Mouse (Mus musculus): ENCODE results near the gene Srsf12. TPM values are rescaled to one million over a fixed set of nuclear protein-coding genes. Genes with fewer than 3 reads are reported as not detected.

Srsf12 gene
- polyA plus RNA-seq (2014; fragmentation: Nextera tagmentation; extraction: Ambion mirVana), result 11.1 and 12.1 TPM in 2 replicates

DNA sequence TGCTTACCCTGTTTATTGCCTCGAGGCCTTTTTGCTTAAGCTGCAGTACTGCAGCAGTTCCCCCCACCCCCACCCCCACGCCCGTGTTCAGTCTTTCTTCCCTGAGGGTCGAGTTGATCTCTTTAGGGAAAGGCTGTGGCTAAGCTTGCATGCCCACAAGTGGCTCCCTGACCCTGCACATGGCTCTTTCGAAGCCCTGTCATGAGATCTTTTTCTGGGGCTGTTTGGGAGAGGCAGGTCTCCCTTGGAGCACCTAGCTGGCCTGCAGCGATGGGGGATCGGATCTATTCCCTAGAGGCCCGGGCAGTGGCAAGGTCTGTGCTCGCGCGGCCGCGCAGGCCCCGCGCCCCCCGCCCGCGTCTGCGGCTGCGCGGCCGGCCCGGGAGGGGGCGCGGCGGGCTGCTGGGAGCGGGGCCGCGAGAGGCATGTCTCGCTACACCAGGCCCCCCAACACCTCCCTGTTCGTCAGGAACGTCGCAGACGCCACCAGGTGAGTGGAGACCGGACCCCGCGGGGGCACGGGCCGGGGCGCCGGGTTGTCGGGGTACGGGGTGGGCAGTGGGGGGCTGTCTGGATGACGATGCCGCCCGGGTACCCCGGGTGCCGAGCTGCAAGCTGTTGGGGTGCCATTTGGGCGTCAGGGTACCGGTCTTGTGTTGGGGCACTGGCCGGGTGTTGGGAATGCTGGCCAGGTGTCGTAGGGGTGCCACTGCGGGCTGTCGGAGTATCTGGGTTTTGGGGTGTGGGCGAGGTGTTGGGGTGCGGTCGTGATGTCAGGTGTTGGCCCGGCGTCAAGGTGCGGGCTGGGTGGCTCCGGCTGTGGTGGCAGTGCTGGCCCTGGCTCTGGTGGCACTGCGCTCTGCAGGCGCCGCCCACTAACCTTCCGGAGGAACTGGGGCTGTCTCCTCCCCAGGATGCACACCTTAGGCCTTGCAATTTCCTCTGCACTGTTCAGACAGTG lies at the start of gene Srsf12:
Srsf12 (plus strand) TSS at position 111 of the 961 bp plus-strand sequence.
- Histone ChIP-seq H3K27ac (ENCODE audit: low read length) (no peak within 1 kb of the TSS), H3K4me3 (ENCODE audit: low read depth, low read length) (peak within 1 kb of the TSS; percentile 66), H3K4me1 (ENCODE audit: control insufficient read depth, insufficient read depth, low read length) (0 out of 2 replicates have a peak, but pooled peaks cover 4% of the 10 kb centered on the region), H3K9ac (replicated peaks; ENCODE audit: low read depth, low read length) (peak within 1 kb of the TSS; percentile 80), H3K36me3 (ENCODE audit: control insufficient read depth, insufficient read depth, low read length) (no peaks in the 10 kb centered on the region), H3K9me3 (ENCODE audit: control insufficient read depth, low read depth, low read length) (no peaks in the 10 kb centered on the region), H3K4me2 (replicated peaks; ENCODE audit: low read depth, low read length) (peak within 1 kb of the TSS; percentile 99), H3K27me3 (ENCODE audit: control insufficient read depth, insufficient read depth, low read length) (no peaks in the 10 kb centered on the region)
- WGBS, result 3% methylated on average over 65 of the region's 65 CpGs
- peak; percentile 72 for ATAC-seq (ENCODE audit: insufficient number of reproducible peaks, insufficient read depth, low FRiP score, low read depth)

DNA sequence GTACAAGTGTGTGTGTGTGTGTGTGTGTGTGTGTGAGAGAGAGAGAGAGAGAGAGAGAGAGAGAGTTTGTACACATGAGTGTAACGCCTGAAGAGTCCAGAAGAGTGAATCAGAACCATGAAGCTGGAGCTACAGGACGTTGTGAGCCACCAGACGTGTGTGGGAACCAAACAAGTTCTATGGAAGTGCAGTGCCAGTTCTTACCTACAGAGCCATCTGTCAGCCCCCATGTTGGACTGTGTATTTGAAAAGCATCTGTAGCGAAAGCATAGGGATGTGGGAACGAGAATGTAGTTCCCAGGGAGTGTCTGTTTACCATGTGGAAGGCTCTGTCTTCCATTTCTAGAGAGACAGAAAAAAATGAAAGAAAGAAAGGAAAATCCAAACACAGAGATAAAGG lies 25.3 kb upstream of the Srsf12 start:
- ATAC-seq (ENCODE audit: insufficient number of reproducible peaks, insufficient read depth, low FRiP score, low read depth), result no peak
- no peak overlapping the region for H3K4me3 ChIP-seq (ENCODE audit: low read depth, low read length)
- WGBS, result 75% methylated on average over 5 of the region's 5 CpGs

DNA sequence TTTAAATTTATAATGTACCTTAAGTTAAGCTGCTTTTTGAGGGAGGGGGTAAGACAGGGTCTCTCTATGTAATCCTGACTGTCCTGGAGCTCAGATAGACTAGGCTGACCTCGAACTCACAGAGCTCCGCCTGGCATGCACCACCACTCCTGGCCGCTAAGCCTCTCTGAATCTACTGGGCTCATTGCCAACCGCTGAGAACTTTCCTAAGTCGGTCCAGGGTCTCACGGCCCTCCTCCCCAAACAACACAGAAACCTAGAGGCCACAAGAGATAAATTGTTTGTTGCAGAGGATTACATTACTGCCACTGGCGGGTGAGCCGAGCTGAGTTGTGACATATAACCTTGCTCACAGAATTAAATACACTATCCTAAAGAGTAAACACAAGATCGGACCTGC lies 20.6 kb upstream of the Srsf12 start:
- Histone ChIP-seq H3K9ac (replicated peaks; ENCODE audit: low read depth, low read length) (no peak overlapping the region), H3K27me3 (ENCODE audit: control insufficient read depth, insufficient read depth, low read length) (no peaks in the 10 kb centered on the region), H3K4me1 (ENCODE audit: control insufficient read depth, insufficient read depth, low read length) (no peaks in the 10 kb centered on the region), H3K27ac (ENCODE audit: low read length) (no peak overlapping the region), H3K9me3 (ENCODE audit: control insufficient read depth, low read depth, low read length) (no peaks in the 10 kb centered on the region), H3K4me3 (ENCODE audit: low read depth, low read length) (peak overlapping the region; percentile 51; the same call in 1 of the 2 replicates), H3K4me2 (replicated peaks; ENCODE audit: low read depth, low read length) (peak overlapping the region; percentile 93), H3K36me3 (ENCODE audit: control insufficient read depth, insufficient read depth, low read length) (no peaks in the 10 kb centered on the region)
- peak; percentile 19; the same call in 1 of the 2 replicates for ATAC-seq (ENCODE audit: insufficient number of reproducible peaks, insufficient read depth, low FRiP score, low read depth)
- 10% methylated on average over 9 of the region's 9 CpGs for WGBS

More for the DNA sequence above, 25.3 kb upstream of the Srsf12 start:
- H3K4me2 ChIP-seq (replicated peaks; ENCODE audit: low read depth, low read length), result no peak overlapping the region
- H3K27ac ChIP-seq (ENCODE audit: low read length), result no peak overlapping the region
- no peaks in the 10 kb centered on the region for H3K4me1 ChIP-seq (ENCODE audit: control insufficient read depth, insufficient read depth, low read length)
- no peak overlapping the region for H3K9ac ChIP-seq (replicated peaks; ENCODE audit: low read depth, low read length)
- no peaks in the 10 kb centered on the region for H3K27me3 ChIP-seq (ENCODE audit: control insufficient read depth, insufficient read depth, low read length)
- no peaks in the 10 kb centered on the region for H3K36me3 ChIP-seq (ENCODE audit: control insufficient read depth, insufficient read depth, low read length)
- H3K9me3 ChIP-seq (ENCODE audit: control insufficient read depth, low read depth, low read length), result no peaks in the 10 kb centered on the region

DNA sequence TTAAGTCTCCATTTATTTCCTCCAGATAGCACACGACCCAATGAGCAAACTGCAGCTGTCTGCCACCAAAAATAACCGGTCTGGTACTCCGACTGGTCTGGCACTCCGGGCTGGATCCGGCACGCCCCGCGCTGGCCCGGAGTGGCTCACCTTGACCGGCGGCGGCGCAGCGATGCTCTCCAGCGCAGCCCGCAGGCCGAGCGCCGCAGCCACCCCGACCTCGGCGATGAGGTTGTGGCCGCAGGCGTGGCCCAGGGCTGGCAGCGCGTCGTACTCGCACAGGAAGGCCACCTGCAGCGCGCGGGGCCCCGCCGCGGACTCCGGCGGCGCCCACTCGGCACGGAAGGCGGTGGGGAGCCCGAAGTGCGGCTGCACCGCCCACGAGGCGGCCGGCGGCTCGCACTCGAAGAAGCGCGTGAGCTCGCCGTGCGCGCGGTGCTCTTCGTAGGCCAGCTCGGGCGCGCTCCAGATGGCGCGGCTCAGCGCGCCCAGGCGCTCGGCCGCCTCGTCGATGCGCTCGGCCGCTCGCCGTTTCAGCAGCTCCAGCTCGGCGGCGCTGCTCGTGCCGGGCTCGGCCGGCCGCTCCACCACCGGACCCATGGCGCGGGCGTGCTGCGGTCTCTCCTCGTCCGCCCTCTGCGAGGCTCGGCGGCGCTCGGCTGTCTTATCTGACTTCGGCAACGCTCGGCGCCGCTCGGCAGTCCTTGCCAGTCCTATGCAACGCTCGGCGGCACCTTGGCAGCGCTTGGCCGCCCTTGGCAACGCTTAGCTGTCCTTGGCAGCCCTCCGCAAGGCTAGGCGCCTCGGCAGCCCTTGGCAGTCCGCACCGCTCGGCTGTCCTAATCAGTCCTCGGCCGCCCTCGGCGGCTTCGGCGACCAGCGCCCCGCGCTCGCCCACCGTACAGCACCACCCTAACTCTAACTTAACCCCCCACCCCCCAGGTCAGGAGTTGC lies 19.7 kb upstream of the Srsf12 start:
- Histone ChIP-seq H3K9ac (replicated peaks; ENCODE audit: low read depth, low read length) (peak overlapping the region; percentile 63), H3K4me1 (ENCODE audit: control insufficient read depth, insufficient read depth, low read length) (no peaks in the 10 kb centered on the region), H3K4me2 (replicated peaks; ENCODE audit: low read depth, low read length) (peak overlapping the region; percentile 93), H3K27ac (ENCODE audit: low read length) (peak overlapping the region; percentile 81), H3K4me3 (ENCODE audit: low read depth, low read length) (peak overlapping the region; percentile 51), H3K27me3 (ENCODE audit: control insufficient read depth, insufficient read depth, low read length) (no peaks in the 10 kb centered on the region), H3K36me3 (ENCODE audit: control insufficient read depth, insufficient read depth, low read length) (no peaks in the 10 kb centered on the region), H3K9me3 (ENCODE audit: control insufficient read depth, low read depth, low read length) (no peaks in the 10 kb centered on the region)
- WGBS, result under 1% methylated on average over 114 of the region's 123 CpGs
- peak; percentile 88 for ATAC-seq (ENCODE audit: insufficient number of reproducible peaks, insufficient read depth, low FRiP score, low read depth)

DNA sequence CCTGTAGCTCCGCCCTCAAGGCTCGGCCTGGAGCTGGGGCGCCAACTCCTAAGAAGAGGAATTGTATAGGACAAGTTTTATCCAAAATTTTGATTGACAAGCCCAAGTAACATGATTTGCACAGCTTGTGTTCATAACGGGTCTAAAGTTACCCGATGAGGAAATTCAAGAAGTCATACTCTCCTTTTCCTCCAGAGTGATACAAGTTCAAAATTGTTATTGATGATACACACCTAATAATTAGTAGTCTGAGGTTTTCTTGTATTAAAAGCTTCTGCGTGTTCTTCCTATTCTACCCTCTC lies 19.1 kb upstream of the Srsf12 start, which contains the start of gene Pm20d2:
Pm20d2 (minus strand) TSS at position 3 of the 302 bp plus-strand sequence.
- H3K27ac ChIP-seq (ENCODE audit: low read length), result peak within 1 kb of the TSS; percentile 81
- peak within 1 kb of the TSS; percentile 51 for H3K4me3 ChIP-seq (ENCODE audit: low read depth, low read length)
- no peaks in the 10 kb centered on the region for H3K27me3 ChIP-seq (ENCODE audit: control insufficient read depth, insufficient read depth, low read length)
- no peaks in the 10 kb centered on the region for H3K4me1 ChIP-seq (ENCODE audit: control insufficient read depth, insufficient read depth, low read length)
- no peaks in the 10 kb centered on the region for H3K36me3 ChIP-seq (ENCODE audit: control insufficient read depth, insufficient read depth, low read length)
- H3K4me2 ChIP-seq (replicated peaks; ENCODE audit: low read depth, low read length), result peak within 1 kb of the TSS; percentile 93
- no peak for ATAC-seq (ENCODE audit: insufficient number of reproducible peaks, insufficient read depth, low FRiP score, low read depth)
- WGBS, result 17% methylated on average over 6 of the region's 6 CpGs
- H3K9ac ChIP-seq (replicated peaks; ENCODE audit: low read depth, low read length), result peak within 1 kb of the TSS; percentile 63
- no peaks in the 10 kb centered on the region for H3K9me3 ChIP-seq (ENCODE audit: control insufficient read depth, low read depth, low read length)

DNA sequence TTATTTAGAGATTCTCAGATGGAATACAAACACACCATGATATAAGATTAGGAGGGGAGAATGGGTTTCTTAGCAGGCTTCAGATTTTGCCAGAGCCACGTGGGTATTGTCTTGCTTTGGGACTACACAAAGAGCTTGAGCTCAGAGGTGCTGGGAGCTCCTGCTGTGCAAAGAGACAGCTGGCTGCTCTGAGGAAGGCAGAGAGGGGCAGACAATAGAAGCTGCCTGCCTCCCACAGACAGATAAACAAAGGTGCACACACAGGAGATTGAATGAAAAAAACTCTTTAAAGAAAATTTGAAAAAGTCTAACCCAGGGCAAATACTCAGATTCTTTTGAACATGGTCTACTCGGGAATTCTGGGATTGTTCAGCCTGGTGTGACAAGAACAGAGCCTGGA lies 10.7 kb upstream of the Srsf12 start:
- Histone ChIP-seq H3K9ac (replicated peaks; ENCODE audit: low read depth, low read length) (no peak overlapping the region), H3K4me1 (ENCODE audit: control insufficient read depth, insufficient read depth, low read length) (no peaks in the 10 kb centered on the region), H3K27ac (ENCODE audit: low read length) (no peak overlapping the region), H3K4me3 (ENCODE audit: low read depth, low read length) (no peak overlapping the region), H3K27me3 (ENCODE audit: control insufficient read depth, insufficient read depth, low read length) (no peaks in the 10 kb centered on the region), H3K4me2 (replicated peaks; ENCODE audit: low read depth, low read length) (no peak overlapping the region), H3K9me3 (ENCODE audit: control insufficient read depth, low read depth, low read length) (no peaks in the 10 kb centered on the region), H3K36me3 (ENCODE audit: control insufficient read depth, insufficient read depth, low read length) (no peaks in the 10 kb centered on the region)
- 30% methylated on average over 2 of the region's 2 CpGs for WGBS
- no peak for ATAC-seq (ENCODE audit: insufficient number of reproducible peaks, insufficient read depth, low FRiP score, low read depth)

DNA sequence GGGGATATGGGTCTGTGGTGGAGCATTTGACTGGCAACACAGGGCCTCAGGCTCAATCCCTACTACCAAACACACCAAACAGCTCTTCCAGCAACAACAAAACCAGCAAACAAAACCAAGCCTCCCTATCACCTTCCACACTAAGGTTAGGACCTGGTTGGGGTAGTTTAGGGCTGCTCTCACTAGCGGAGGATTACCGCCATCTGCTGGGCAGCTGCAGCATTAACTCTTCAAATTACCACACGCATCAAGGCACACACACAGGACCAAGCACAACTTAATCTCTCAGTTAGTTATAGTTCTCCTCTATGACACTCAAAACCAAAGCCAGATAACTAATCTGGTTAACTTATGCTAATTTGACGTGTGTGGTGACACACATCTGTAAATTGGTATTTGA lies 4.1 kb upstream of the Srsf12 start:
- WGBS, result 10% methylated on average over 4 of the region's 4 CpGs
- no peak overlapping the region for H3K27ac ChIP-seq (ENCODE audit: low read length)
- no peaks in the 10 kb centered on the region for H3K9me3 ChIP-seq (ENCODE audit: control insufficient read depth, low read depth, low read length)
- no peak overlapping the region for H3K9ac ChIP-seq (replicated peaks; ENCODE audit: low read depth, low read length)
- no peaks in the 10 kb centered on the region for H3K36me3 ChIP-seq (ENCODE audit: control insufficient read depth, insufficient read depth, low read length)
- ATAC-seq (ENCODE audit: insufficient number of reproducible peaks, insufficient read depth, low FRiP score, low read depth), result no peak
- H3K4me2 ChIP-seq (replicated peaks; ENCODE audit: low read depth, low read length), result no peak overlapping the region
- H3K4me1 ChIP-seq (ENCODE audit: control insufficient read depth, insufficient read depth, low read length), result 0 out of 2 replicates have a peak, but pooled peaks cover 3% of the 10 kb centered on the region
- no peaks in the 10 kb centered on the region for H3K27me3 ChIP-seq (ENCODE audit: control insufficient read depth, insufficient read depth, low read length)
- H3K4me3 ChIP-seq (ENCODE audit: low read depth, low read length), result no peak overlapping the region

DNA sequence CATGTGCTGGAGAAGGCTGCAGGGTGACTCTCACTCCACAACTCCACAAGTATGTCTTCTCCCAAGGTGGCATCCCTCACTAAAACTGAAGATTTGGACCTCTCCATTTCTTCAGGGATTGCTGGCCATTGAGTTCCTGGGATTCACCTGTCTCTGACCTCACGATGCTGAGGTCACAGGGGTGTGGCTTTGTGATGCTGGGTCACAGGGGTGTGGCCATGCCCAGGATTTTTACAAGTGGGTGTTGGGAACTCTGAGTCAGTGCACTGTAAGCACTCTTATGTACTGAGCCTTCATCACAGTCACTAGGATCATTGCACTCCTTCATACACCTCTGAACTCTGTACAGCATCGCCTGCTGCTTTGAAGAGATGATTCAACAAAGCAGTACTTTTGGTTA lies 1.2 kb upstream of the Srsf12 start:
- 58% methylated on average over 2 of the region's 2 CpGs for WGBS
- Histone ChIP-seq H3K4me1 (ENCODE audit: control insufficient read depth, insufficient read depth, low read length) (0 out of 2 replicates have a peak, but pooled peaks cover 4% of the 10 kb centered on the region), H3K9me3 (ENCODE audit: control insufficient read depth, low read depth, low read length) (no peaks in the 10 kb centered on the region), H3K9ac (replicated peaks; ENCODE audit: low read depth, low read length) (no peak overlapping the region), H3K4me2 (replicated peaks; ENCODE audit: low read depth, low read length) (no peak overlapping the region), H3K4me3 (ENCODE audit: low read depth, low read length) (no peak overlapping the region), H3K27ac (ENCODE audit: low read length) (no peak overlapping the region), H3K36me3 (ENCODE audit: control insufficient read depth, insufficient read depth, low read length) (no peaks in the 10 kb centered on the region), H3K27me3 (ENCODE audit: control insufficient read depth, insufficient read depth, low read length) (no peaks in the 10 kb centered on the region)
- ATAC-seq (ENCODE audit: insufficient number of reproducible peaks, insufficient read depth, low FRiP score, low read depth), result no peak
